In the genomic region with DNA sequence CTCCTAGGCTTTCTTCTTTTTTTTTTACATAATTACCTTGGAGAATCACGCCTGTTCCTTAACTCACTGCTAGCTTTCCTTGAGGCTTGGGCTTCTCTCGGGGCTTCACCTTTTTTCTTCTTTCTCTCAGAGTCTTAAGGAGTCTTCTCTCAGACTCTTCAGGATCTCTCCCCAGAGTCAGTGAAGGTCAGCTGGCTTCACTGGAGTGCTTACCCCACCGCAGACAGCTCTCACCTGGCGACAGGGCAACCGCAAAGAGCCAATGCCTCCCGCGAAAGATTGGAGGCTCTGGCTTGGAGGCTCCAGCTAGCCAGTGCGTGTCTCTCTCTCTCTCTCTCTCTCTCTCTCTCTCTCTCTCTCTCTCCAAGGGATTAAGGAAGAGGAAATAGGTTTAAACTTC, we compare ENCODE assay signal across 11 mouse cellular contexts.
A peak's percentile ranks its signal among the peaks of the same experiment; 100 is the strongest.
DNase-seq lines count a peak whose midpoint lies in the region; ATAC-seq and TF ChIP-seq lines count a peak whose summit lies in the region.
"Had no signal": no experiment of that assay in that cellular context is flagged by ENCODE, and none has a peak within 500 bp of the region (broad histone marks: within the 10 kb centered on the region; RNA-seq: fewer than 3 reads in every experiment).

No protein-coding gene starts in this region.

- peak overlapping the region; percentile 86 for H3K4me3 ChIP-seq in cerebellum, adult 2 months (replicated peaks; ENCODE audit: insufficient read depth, low read depth, low read length)
- peak overlapping the region; percentile 38 for H3K4me3 ChIP-seq in limb, embryonic 14.5 days (replicated peaks; ENCODE audit: low read length)
- H3K4me3 ChIP-seq: erythroblast, embryonic 14.5 days; megakaryocyte, embryonic 14.5 days had no signal

- no peaks in the 10 kb centered on the region for H3K27me3 ChIP-seq in cerebellum, adult 2 months (ENCODE audit: control insufficient read depth, insufficient read depth, low read length)
- peaks cover 31% of the 10 kb centered on the region for H3K27me3 ChIP-seq in limb, embryonic 14.5 days (ENCODE audit: control insufficient read depth, insufficient read depth, low read length)

- H3K4me2 ChIP-seq in limb, embryonic 14.5 days (replicated peaks; ENCODE audit: low read depth, low read length, severe bottlenecking), result peak overlapping the region; percentile 67

- peak; percentile 8 to 22 for DNase-seq in cerebellum, adult 2 months
- no peak for DNase-seq in cerebellum, adult 9-11 months
- DNase-seq in right cerebral cortex, postnatal 25 days, result peak; percentile 8
- DNase-seq in right cerebral cortex, postnatal 10 days (ENCODE audit: low spot score in 2 of 2), result no peak
- DNase-seq in limb, embryonic 14.5 days (ENCODE audit: low spot score), result no peak
- DNase-seq in adipocyte (ENCODE audit: low spot score), result no peak
- DNase-seq in MN1 (ENCODE audit: low spot score), result no peak
- no peak for DNase-seq in thymus, adult 18-20 months

- H3K9me3 ChIP-seq in limb, embryonic 14.5 days (ENCODE audit: control insufficient read depth, low read length), result no peaks in the 10 kb centered on the region

- WGBS in cerebellum, adult 2 months, result 4% methylated on average over 8 of the region's 8 CpGs
- WGBS in limb, embryonic 14.5 days, result 15% methylated on average over 8 of the region's 8 CpGs

- TF ChIP-seq CTCF in cerebellum, adult 2 months (IDR thresholded peaks at IDR 0.05; ENCODE audit: borderline replicate concordance, insufficient read depth, low read depth, low read length), result no peak

- H3K4me1 ChIP-seq in cerebellum, adult 2 months (ENCODE audit: control insufficient read depth, insufficient read depth, low read length), result no peaks in the 10 kb centered on the region
- H3K4me1 ChIP-seq in limb, embryonic 14.5 days (ENCODE audit: control insufficient read depth, insufficient read depth, low read length), result no peaks in the 10 kb centered on the region
- H3K4me1 ChIP-seq: megakaryocyte, embryonic 14.5 days had no signal

- no peak overlapping the region for H3K9ac ChIP-seq in limb, embryonic 14.5 days (ENCODE audit: low read depth, low read length, severe bottlenecking)

- H3K36me3 ChIP-seq in limb, embryonic 14.5 days (ENCODE audit: control insufficient read depth, insufficient read depth, low read length), result no peaks in the 10 kb centered on the region

- no peak for ATAC-seq in limb, embryonic 14.5 days (ENCODE audit: low FRiP score, low read depth)
- ATAC-seq: activated CD4-positive, CD25-positive, alpha-beta regulatory T cell, adult 4 months had no signal

- H3K27ac ChIP-seq in cerebellum, adult 2 months (ENCODE audit: insufficient read depth, low read length), result no peak overlapping the region
- H3K27ac ChIP-seq in limb, embryonic 14.5 days (replicated peaks; ENCODE audit: low read depth, low read length), result no peak overlapping the region

- TF ChIP-seq POLR2A in cerebellum, adult 2 months (IDR thresholded peaks at IDR 0.05; ENCODE audit: borderline replicate concordance, insufficient read depth, low read length), result no peak
- no peak for TF ChIP-seq POLR2A in limb, embryonic 14.5 days (IDR thresholded peaks at IDR 0.05; ENCODE audit: borderline replicate concordance, extremely low read depth, insufficient read depth, insufficient read length)

Comparison
In these comparisons a context has a peak if more than half of its experiments do, and no peak if none do; other contexts are left out.
1. DNase-seq: peak in cerebellum, adult 2 months (2 of 2) and right cerebral cortex, postnatal 25 days (single experiment); none in cerebellum, adult 9-11 months (single experiment), right cerebral cortex, postnatal 10 days (0 of 2), limb, embryonic 14.5 days (single experiment), adipocyte (single experiment), MN1 (single experiment) and thymus, adult 18-20 months (0 of 2).